Mouse (Mus musculus) lung, postnatal 0 days (tissue): Measurements from ENCODE around the gene Mettl7a3.

ENCODE experiments used
- CTCF ChIP-seq: IDR thresholded peaks from 2 replicates; pipeline ENCODE4 v1.5.1; 2016; ENCODE audit warnings: antibody characterized with exemption, mild to moderate bottlenecking
- EP300 ChIP-seq: IDR thresholded peaks from 2 replicates; pipeline ENCODE4 v1.6.1; 2016; ENCODE audit warnings: antibody characterized with exemption, mild to moderate bottlenecking, control low read depth

GRCm38 (mm10) chr15:100387544-100388223, 53.0 kb downstream of the Mettl7a3 start:
- TF ChIP-seq CTCF (no peak), EP300 (no peak)
